Comparison of ENCODE assay signal across 15 mouse cellular contexts in the genomic region with DNA sequence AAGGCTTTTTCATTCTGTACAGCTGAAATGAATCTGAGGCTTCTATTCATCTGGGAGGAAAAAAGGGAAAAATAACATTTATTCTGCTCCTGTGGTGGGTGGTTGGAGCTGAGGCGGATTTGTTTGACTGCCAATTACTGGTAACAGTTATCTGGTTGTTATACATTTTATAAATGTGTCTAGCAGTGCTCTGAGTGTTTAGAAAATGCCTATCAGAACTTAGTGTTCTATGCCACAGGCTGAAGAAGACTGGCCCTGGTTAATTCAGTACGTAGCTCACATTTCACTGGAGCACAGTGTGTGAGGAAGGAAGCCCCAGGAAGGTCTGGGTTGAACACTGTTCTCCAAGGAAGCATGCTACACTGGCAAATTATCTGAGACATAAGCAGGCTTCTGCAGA.
DNase-seq lines count a peak whose midpoint lies in the region; ATAC-seq and TF ChIP-seq lines count a peak whose summit lies in the region.
"Had no signal": no experiment of that assay in that cellular context is flagged by ENCODE, and none has a peak within 500 bp of the region (broad histone marks: within the 10 kb centered on the region; RNA-seq: fewer than 3 reads in every experiment).

No protein-coding gene starts in this region.

- WGBS in cerebellum, adult 2 months: 93% methylated on average over 2 of the region's 2 CpGs

- TF ChIP-seq POLR2A in cerebellum, adult 2 months (IDR thresholded peaks at IDR 0.05; ENCODE audit: borderline replicate concordance, insufficient read depth, low read length): no peak

- intact Hi-C loops in left cerebral cortex, adult 2 months (cut with DNase I): loop anchor here (5.0 kb wide), 1 partner anchor 101 kb away; no protein-coding TSS in a partner anchor

- peak; percentile 35 to 63 for DNase-seq in frontal cortex, adult 2 months (ENCODE audit: extremely low spot score in 1 of 2, low spot score in 1 of 2)
- DNase-seq in frontal cortex, postnatal 14 days (ENCODE audit: low spot score in 2 of 2): no peak
- DNase-seq in brain, adult 2 months (ENCODE audit: low read depth, low spot score): peak; percentile 74
- DNase-seq in layer of hippocampus, adult 11-12 months (ENCODE audit: low spot score): peak; percentile 50
- no peak for DNase-seq in left cerebral cortex, adult 2 months (ENCODE audit: extremely low spot score in 1 of 2, low spot score in 2 of 2)
- no peak for DNase-seq in cerebellum, adult 2 months
- DNase-seq: adrenal gland, postnatal 10 days; gastrocnemius, postnatal 10 days; heart, postnatal 4 days; lung, postnatal 14 days had no signal

- H3K4me1 ChIP-seq in cerebellum, adult 2 months (ENCODE audit: control insufficient read depth, insufficient read depth, low read length): peaks cover 3% of the 10 kb centered on the region; the same call in 1 of the 2 replicates
- H3K4me1 ChIP-seq: intestine, embryonic 15.5 days had no signal

- no peak overlapping the region for H3K4me3 ChIP-seq in left cerebral cortex, adult 2 months
- no peak overlapping the region for H3K4me3 ChIP-seq in cerebellum, adult 2 months (replicated peaks; ENCODE audit: insufficient read depth, low read depth, low read length)
- H3K4me3 ChIP-seq: erythroblast, embryonic 14.5 days; intestine, embryonic 15.5 days; midbrain, embryonic 10.5 days had no signal

- ATAC-seq in erythroblast, adult 5-6 weeks (replicated peaks; ENCODE audit: low FRiP score, poor library complexity, severe bottlenecking): no peak
- ATAC-seq: intestine, embryonic 15.5 days had no signal

- H3K27ac ChIP-seq in left cerebral cortex, adult 2 months: peak overlapping the region; percentile 89
- H3K27ac ChIP-seq in cerebellum, adult 2 months (ENCODE audit: insufficient read depth, low read length): no peak overlapping the region
- H3K27ac ChIP-seq: intestine, embryonic 15.5 days; liver, embryonic 14.5 days; midbrain, embryonic 10.5 days had no signal

- H3K27me3 ChIP-seq in cerebellum, adult 2 months (ENCODE audit: control insufficient read depth, insufficient read depth, low read length): no peaks in the 10 kb centered on the region
- H3K27me3 ChIP-seq: intestine, embryonic 15.5 days had no signal

- TF ChIP-seq CTCF in left cerebral cortex, adult 2 months (IDR thresholded peaks at IDR 0.05): no peak
- no peak for TF ChIP-seq CTCF in cerebellum, adult 2 months (IDR thresholded peaks at IDR 0.05; ENCODE audit: borderline replicate concordance, insufficient read depth, low read depth, low read length)

Comparison
In these comparisons a context has a peak if more than half of its experiments do, and no peak if none do; other contexts are left out.
1. DNase-seq: peak in frontal cortex, adult 2 months (2 of 2), brain, adult 2 months (single experiment) and layer of hippocampus, adult 11-12 months (single experiment); none in frontal cortex, postnatal 14 days (0 of 2), left cerebral cortex, adult 2 months (0 of 2) and cerebellum, adult 2 months (0 of 2).